Mouse (Mus musculus): ENCODE data around the gene Usp22. TPM values are rescaled to one million over a fixed set of nuclear protein-coding genes. Genes with fewer than 3 reads are reported as not detected.

Usp22 gene
- total and polyA plus RNA-seq, 2 experiments from 2014 or later, result 34.7 to 95.8 TPM

DNA sequence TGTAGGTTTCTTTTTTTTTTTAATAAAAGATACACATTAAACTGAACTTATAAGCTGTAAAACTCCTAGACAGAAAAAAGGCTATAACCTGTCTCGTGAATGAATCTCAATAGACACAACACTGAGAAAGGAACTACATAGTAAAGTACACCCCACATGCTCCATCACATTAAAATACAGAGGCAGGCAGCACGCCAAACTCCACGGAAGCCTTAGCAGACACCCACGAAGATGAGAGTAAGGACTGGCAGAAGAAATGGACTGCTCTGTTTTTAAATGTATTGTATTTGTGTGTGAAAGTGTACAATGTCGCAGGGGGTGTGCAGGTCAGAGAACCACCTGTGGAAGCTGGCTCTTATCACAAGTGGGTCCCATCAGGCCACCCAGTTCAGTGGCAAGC is 4.7 kb downstream of the Usp22 start:
- Histone ChIP-seq H3K4me1 (ENCODE audit: control insufficient read depth, insufficient read depth) (0 out of 2 replicates have a peak, but pooled peaks cover 14% of the 10 kb centered on the region), H3K4me3 (ENCODE audit: low read depth, low read length) (no peak overlapping the region), H3K27me3 (ENCODE audit: control insufficient read depth, insufficient read depth, low read length) (no peaks in the 10 kb centered on the region), H3K4me2 (ENCODE audit: low read depth, low read length) (no peak overlapping the region), H3K9me3 (replicated peaks; ENCODE audit: control insufficient read depth, low read length) (no peaks in the 10 kb centered on the region), H3K36me3 (replicated peaks; ENCODE audit: control insufficient read depth, insufficient read depth, low read length) (peaks cover 28% of the 10 kb centered on the region), H3K9ac (replicated peaks; ENCODE audit: low read depth, low read length) (no peak overlapping the region), H3K27ac (ENCODE audit: low read depth) (no peak overlapping the region)
- no peak for ATAC-seq (ENCODE audit: insufficient read depth, low read depth)
- 69% methylated on average over 5 of the region's 5 CpGs for WGBS
- no peak for DNase-seq (ENCODE audit: low spot score)
- no peak for TF ChIP-seq EP300 (IDR thresholded peaks at IDR 0.05; ENCODE audit: low read depth)
- TF ChIP-seq CTCF (IDR thresholded peaks at IDR 0.05; ENCODE audit: low read depth), result no peak

DNA sequence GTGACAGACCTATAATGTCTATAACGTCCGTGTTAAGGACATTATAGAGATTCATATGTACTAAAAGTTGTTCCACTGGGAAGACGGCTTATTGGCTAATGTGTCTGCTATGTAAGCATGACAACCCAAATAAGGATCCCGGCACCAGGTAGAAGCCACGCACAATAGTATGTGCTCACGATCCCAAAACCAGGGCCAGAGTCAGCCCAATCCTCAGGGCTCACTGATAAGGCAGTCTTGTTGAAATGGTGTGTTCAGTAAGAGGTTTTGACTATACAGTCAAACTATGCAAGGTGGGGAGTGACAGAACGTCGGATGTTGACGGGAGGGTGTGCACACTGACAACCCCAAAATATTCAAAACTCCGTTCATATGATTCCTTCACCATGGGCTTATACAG is 10.0 kb downstream of the Usp22 start:
- H3K9ac ChIP-seq (replicated peaks; ENCODE audit: low read depth, low read length), result no peak overlapping the region
- WGBS, result 79% methylated on average over 10 of the region's 10 CpGs
- 0 out of 2 replicates have a peak, but pooled peaks cover 5% of the 10 kb centered on the region for H3K4me1 ChIP-seq (ENCODE audit: control insufficient read depth, insufficient read depth)
- no peak for DNase-seq (ENCODE audit: low spot score)
- no peak for ATAC-seq (ENCODE audit: insufficient read depth, low read depth)
- no peaks in the 10 kb centered on the region for H3K9me3 ChIP-seq (replicated peaks; ENCODE audit: control insufficient read depth, low read length)
- H3K4me3 ChIP-seq (ENCODE audit: low read depth, low read length), result no peak overlapping the region
- H3K36me3 ChIP-seq (replicated peaks; ENCODE audit: control insufficient read depth, insufficient read depth, low read length), result peaks cover 82% of the 10 kb centered on the region
- H3K27me3 ChIP-seq (ENCODE audit: control insufficient read depth, insufficient read depth, low read length), result no peaks in the 10 kb centered on the region
- TF ChIP-seq CTCF (IDR thresholded peaks at IDR 0.05; ENCODE audit: low read depth) (no peak), EP300 (IDR thresholded peaks at IDR 0.05; ENCODE audit: low read depth) (no peak)
- H3K27ac ChIP-seq (ENCODE audit: low read depth), result no peak overlapping the region
- H3K4me2 ChIP-seq (ENCODE audit: low read depth, low read length), result no peak overlapping the region

DNA sequence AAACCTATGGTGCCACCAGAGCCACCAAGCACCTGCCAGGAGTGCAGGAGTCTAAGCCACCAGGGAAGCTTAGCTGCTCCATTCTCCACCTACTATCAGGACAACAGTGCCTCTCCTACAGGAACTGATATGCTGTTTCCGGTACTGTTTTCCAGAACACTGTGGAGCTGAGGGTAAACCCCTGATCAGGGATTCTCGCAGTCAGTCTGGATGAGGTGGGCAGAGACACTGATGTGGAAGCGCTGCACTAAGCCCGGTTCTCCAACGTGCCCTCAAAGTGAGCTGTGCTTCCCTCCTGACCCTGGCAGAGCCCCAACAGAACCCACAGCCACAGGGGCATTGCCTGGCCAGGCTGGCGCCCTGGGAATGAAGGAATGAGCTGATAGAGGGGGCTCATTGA is 10.5 kb downstream of the Usp22 start:
- H3K9ac ChIP-seq (replicated peaks; ENCODE audit: low read depth, low read length), result no peak overlapping the region
- H3K9me3 ChIP-seq (replicated peaks; ENCODE audit: control insufficient read depth, low read length), result no peaks in the 10 kb centered on the region
- WGBS, result 59% methylated on average over 6 of the region's 6 CpGs
- peaks cover 87% of the 10 kb centered on the region for H3K36me3 ChIP-seq (replicated peaks; ENCODE audit: control insufficient read depth, insufficient read depth, low read length)
- 0 out of 2 replicates have a peak, but pooled peaks cover 4% of the 10 kb centered on the region for H3K4me1 ChIP-seq (ENCODE audit: control insufficient read depth, insufficient read depth)
- no peak overlapping the region for H3K27ac ChIP-seq (ENCODE audit: low read depth)
- H3K4me3 ChIP-seq (ENCODE audit: low read depth, low read length), result no peak overlapping the region
- ATAC-seq (ENCODE audit: insufficient read depth, low read depth), result no peak
- no peaks in the 10 kb centered on the region for H3K27me3 ChIP-seq (ENCODE audit: control insufficient read depth, insufficient read depth, low read length)
- no peak for DNase-seq (ENCODE audit: low spot score)
- no peak overlapping the region for H3K4me2 ChIP-seq (ENCODE audit: low read depth, low read length)
- TF ChIP-seq EP300 (IDR thresholded peaks at IDR 0.05; ENCODE audit: low read depth) (no peak), CTCF (IDR thresholded peaks at IDR 0.05; ENCODE audit: low read depth) (no peak)

DNA sequence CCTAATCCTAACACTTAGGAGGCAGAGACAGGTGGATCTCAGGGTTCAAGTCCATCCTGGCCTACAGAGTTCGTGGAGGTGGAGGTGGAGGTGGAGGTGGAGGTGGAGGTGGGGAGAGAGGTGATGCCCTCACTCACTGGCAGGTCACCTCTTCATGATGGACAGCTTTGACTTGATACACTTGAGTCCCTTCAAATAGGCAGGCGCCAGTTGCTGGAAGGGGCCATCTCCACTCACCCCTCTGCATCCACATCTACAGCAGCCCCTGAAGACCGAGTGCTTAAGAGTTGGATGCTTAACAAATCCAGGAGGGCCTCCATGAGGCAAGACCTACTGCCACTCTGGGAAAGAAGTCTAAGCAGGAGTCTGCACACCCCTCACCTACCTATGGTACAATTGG is 11.5 kb downstream of the Usp22 start:
- no peaks in the 10 kb centered on the region for H3K9me3 ChIP-seq (replicated peaks; ENCODE audit: control insufficient read depth, low read length)
- H3K4me2 ChIP-seq (ENCODE audit: low read depth, low read length), result no peak overlapping the region
- WGBS, result 84% methylated on average over 3 of the region's 3 CpGs
- H3K4me3 ChIP-seq (ENCODE audit: low read depth, low read length), result no peak overlapping the region
- no peaks in the 10 kb centered on the region for H3K4me1 ChIP-seq (ENCODE audit: control insufficient read depth, insufficient read depth)
- ATAC-seq (ENCODE audit: insufficient read depth, low read depth) (no peak), DNase-seq (ENCODE audit: low spot score) (no peak)
- no peaks in the 10 kb centered on the region for H3K27me3 ChIP-seq (ENCODE audit: control insufficient read depth, insufficient read depth, low read length)
- no peak overlapping the region for H3K9ac ChIP-seq (replicated peaks; ENCODE audit: low read depth, low read length)
- peaks cover 97% of the 10 kb centered on the region for H3K36me3 ChIP-seq (replicated peaks; ENCODE audit: control insufficient read depth, insufficient read depth, low read length)
- no peak overlapping the region for H3K27ac ChIP-seq (ENCODE audit: low read depth)
- TF ChIP-seq CTCF (IDR thresholded peaks at IDR 0.05; ENCODE audit: low read depth) (no peak), EP300 (IDR thresholded peaks at IDR 0.05; ENCODE audit: low read depth) (no peak)

DNA sequence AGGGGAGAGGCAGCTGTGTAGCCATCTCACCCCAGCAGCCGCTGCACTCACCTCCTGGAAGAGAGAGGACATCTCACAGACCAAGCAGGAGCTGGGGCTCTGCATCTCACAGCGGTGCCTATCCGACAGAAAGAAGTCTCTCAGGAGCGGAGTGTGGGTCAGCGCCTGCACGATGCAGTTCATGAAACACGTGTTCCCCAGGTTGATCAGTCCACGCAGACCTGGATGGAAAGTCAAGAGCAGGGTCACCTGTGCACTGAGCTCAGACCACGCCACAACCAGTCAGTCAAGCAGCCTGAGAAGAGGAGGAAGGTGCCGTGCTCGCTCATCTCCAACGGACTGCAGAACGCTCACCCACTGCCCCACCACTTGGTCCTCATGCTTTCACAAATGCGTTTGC is 12.1 kb downstream of the Usp22 start:
- H3K27me3 ChIP-seq (ENCODE audit: control insufficient read depth, insufficient read depth, low read length), result no peaks in the 10 kb centered on the region
- 93% methylated on average over 14 of the region's 14 CpGs for WGBS
- no peak overlapping the region for H3K4me3 ChIP-seq (ENCODE audit: low read depth, low read length)
- no peak overlapping the region for H3K9ac ChIP-seq (replicated peaks; ENCODE audit: low read depth, low read length)
- no peaks in the 10 kb centered on the region for H3K9me3 ChIP-seq (replicated peaks; ENCODE audit: control insufficient read depth, low read length)
- ATAC-seq (ENCODE audit: insufficient read depth, low read depth) (no peak), DNase-seq (ENCODE audit: low spot score) (no peak)
- peaks cover 99% of the 10 kb centered on the region for H3K36me3 ChIP-seq (replicated peaks; ENCODE audit: control insufficient read depth, insufficient read depth, low read length)
- no peaks in the 10 kb centered on the region for H3K4me1 ChIP-seq (ENCODE audit: control insufficient read depth, insufficient read depth)
- no peak overlapping the region for H3K27ac ChIP-seq (ENCODE audit: low read depth)
- TF ChIP-seq CTCF (IDR thresholded peaks at IDR 0.05; ENCODE audit: low read depth), result no peak
- TF ChIP-seq EP300 (IDR thresholded peaks at IDR 0.05; ENCODE audit: low read depth), result no peak
- H3K4me2 ChIP-seq (ENCODE audit: low read depth, low read length), result no peak overlapping the region

DNA sequence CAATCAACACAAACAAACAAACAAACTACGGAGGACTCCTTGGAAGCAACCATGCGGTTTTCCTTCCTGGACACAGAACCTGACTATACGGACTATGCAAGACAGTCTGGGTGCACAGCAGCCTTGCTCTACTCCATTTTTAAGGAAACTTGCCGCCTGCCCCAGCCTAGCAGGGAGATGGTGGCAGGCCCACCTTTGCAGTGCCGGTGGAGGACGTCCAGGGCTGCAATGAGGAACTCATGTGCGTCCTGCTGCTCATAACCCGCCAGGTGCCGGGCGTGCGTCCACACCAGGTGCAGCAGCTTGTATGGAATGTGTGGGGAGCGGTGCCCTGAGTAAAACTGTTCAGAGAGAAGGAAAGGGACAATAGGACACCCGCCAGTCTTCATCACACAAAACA is 13.7 kb downstream of the Usp22 start:
- H3K27ac ChIP-seq (ENCODE audit: low read depth), result no peak overlapping the region
- H3K27me3 ChIP-seq (ENCODE audit: control insufficient read depth, insufficient read depth, low read length), result no peaks in the 10 kb centered on the region
- no peak overlapping the region for H3K4me3 ChIP-seq (ENCODE audit: low read depth, low read length)
- DNase-seq (ENCODE audit: low spot score), result no peak
- H3K9ac ChIP-seq (replicated peaks; ENCODE audit: low read depth, low read length), result no peak overlapping the region
- 93% methylated on average over 13 of the region's 13 CpGs for WGBS
- H3K36me3 ChIP-seq (replicated peaks; ENCODE audit: control insufficient read depth, insufficient read depth, low read length), result peaks cover 100% of the 10 kb centered on the region
- TF ChIP-seq CTCF (IDR thresholded peaks at IDR 0.05; ENCODE audit: low read depth) (no peak), EP300 (IDR thresholded peaks at IDR 0.05; ENCODE audit: low read depth) (no peak)
- H3K4me2 ChIP-seq (ENCODE audit: low read depth, low read length), result no peak overlapping the region
- no peaks in the 10 kb centered on the region for H3K9me3 ChIP-seq (replicated peaks; ENCODE audit: control insufficient read depth, low read length)
- no peaks in the 10 kb centered on the region for H3K4me1 ChIP-seq (ENCODE audit: control insufficient read depth, insufficient read depth)
- no peak for ATAC-seq (ENCODE audit: insufficient read depth, low read depth)

Measured in heart, postnatal 0 days (tissue).